Mouse (Mus musculus) heart, postnatal 0 days (tissue): ENCODE measurements around the gene Ddx39b.

Experiments
- CTCF ChIP-seq: IDR thresholded peaks from 2 replicates; pipeline ENCODE4 v1.5.1; 2016; ENCODE audit warnings: antibody characterized with exemption, control low read depth, low read depth
- EP300 ChIP-seq: IDR thresholded peaks from 2 replicates; pipeline ENCODE4 v1.6.1; 2016; ENCODE audit warnings: antibody characterized with exemption, low read depth

- TF ChIP-seq CTCF (no peak), EP300 (peak; percentile 96; the same call in 1 of the 2 replicates)
These were observed at the start of gene Ddx39b for GRCm38 (mm10) chr17:35241305-35242014.
